Mouse (Mus musculus): Measurements from ENCODE around the gene Pax6.

Gene Pax6

GRCm38 (mm10) chr2:105668271-105669270 is at the start of gene Pax6:
TSS of gene Pax6 (plus strand) at chr2:105668900.
- DNase-seq (ENCODE audit: low read depth, low spot score): no peak

GRCm38 (mm10) chr2:105648933-105649332 is 19.8 kb upstream of the Pax6 start:
- DNase-seq (ENCODE audit: low read depth, low spot score): no peak

- no peak for DNase-seq (ENCODE audit: low read depth, low spot score)
Observed at GRCm38 (mm10) chr2:105656456-105656855, 12.2 kb upstream of the Pax6 start.

- DNase-seq (ENCODE audit: low read depth, low spot score): no peak
Observed at GRCm38 (mm10) chr2:105659350-105659749, 9.3 kb upstream of the Pax6 start.

GRCm38 (mm10) chr2:105659926-105660873 is 8.5 kb upstream of the Pax6 start:
- no peak for DNase-seq (ENCODE audit: low read depth, low spot score)

- no peak for DNase-seq (ENCODE audit: low read depth, low spot score)
Observed at GRCm38 (mm10) chr2:105660874-105661622, 7.7 kb upstream of the Pax6 start.

- DNase-seq (ENCODE audit: low read depth, low spot score): no peak
Observed at GRCm38 (mm10) chr2:105661623-105662066, 7.1 kb upstream of the Pax6 start.

- no peak for DNase-seq (ENCODE audit: low read depth, low spot score)
Observed at GRCm38 (mm10) chr2:105662121-105662520, 6.6 kb upstream of the Pax6 start.

- DNase-seq (ENCODE audit: low read depth, low spot score): no peak
Observed at GRCm38 (mm10) chr2:105662606-105663005, 6.1 kb upstream of the Pax6 start.

- DNase-seq (ENCODE audit: low read depth, low spot score): no peak
Observed at GRCm38 (mm10) chr2:105663101-105663511, 5.6 kb upstream of the Pax6 start.

GRCm38 (mm10) chr2:105664996-105665395 is 3.7 kb upstream of the Pax6 start:
- no peak for DNase-seq (ENCODE audit: low read depth, low spot score)

GRCm38 (mm10) chr2:105665491-105666250 is 3.0 kb upstream of the Pax6 start:
- DNase-seq (ENCODE audit: low read depth, low spot score): no peak

GRCm38 (mm10) chr2:105666331-105666730 is 2.4 kb upstream of the Pax6 start:
- no peak for DNase-seq (ENCODE audit: low read depth, low spot score)

GRCm38 (mm10) chr2:105666763-105667625 is 1.7 kb upstream of the Pax6 start:
- no peak for DNase-seq (ENCODE audit: low read depth, low spot score)

GRCm38 (mm10) chr2:105667626-105667950 is 1.1 kb upstream of the Pax6 start:
- DNase-seq (ENCODE audit: low read depth, low spot score): no peak

GRCm38 (mm10) chr2:105669371-105669861 is 716 bp downstream of the Pax6 start:
- no peak for DNase-seq (ENCODE audit: low read depth, low spot score)

GRCm38 (mm10) chr2:105669881-105670730 is 1.4 kb downstream of the Pax6 start:
- DNase-seq (ENCODE audit: low read depth, low spot score): no peak

GRCm38 (mm10) chr2:105670731-105671095 is 2.0 kb downstream of the Pax6 start:
- DNase-seq (ENCODE audit: low read depth, low spot score): no peak
